Mouse (Mus musculus) G1E (cell line): ENCODE data around the gene Smug1.

Experiments
- CTCF ChIP-seq: IDR thresholded peaks from 2 replicates; pipeline ENCODE4 v1.5.1; 2012; ENCODE audit warnings: low read depth, low read length, inconsistent platforms, mixed read lengths
- GATA1 ChIP-seq: IDR thresholded peaks from 2 replicates; pipeline ENCODE4 v1.6.1; 2012; ENCODE audit warnings: borderline replicate concordance, low read length, inconsistent platforms, mixed read lengths
- GATA2 ChIP-seq: IDR thresholded peaks from 2 replicates; pipeline ENCODE4 v1.6.1; 2012; ENCODE audit warnings: low read depth, low read length, inconsistent platforms, borderline replicate concordance

- TF ChIP-seq GATA1 (no peak), GATA2 (no peak), CTCF (no peak)
Measured at GRCm38 (mm10) chr15:103120594-103120993, 46.3 kb downstream of the Smug1 start.
